Comparison of ENCODE assay signal across 9 mouse cellular contexts in the genomic region with DNA sequence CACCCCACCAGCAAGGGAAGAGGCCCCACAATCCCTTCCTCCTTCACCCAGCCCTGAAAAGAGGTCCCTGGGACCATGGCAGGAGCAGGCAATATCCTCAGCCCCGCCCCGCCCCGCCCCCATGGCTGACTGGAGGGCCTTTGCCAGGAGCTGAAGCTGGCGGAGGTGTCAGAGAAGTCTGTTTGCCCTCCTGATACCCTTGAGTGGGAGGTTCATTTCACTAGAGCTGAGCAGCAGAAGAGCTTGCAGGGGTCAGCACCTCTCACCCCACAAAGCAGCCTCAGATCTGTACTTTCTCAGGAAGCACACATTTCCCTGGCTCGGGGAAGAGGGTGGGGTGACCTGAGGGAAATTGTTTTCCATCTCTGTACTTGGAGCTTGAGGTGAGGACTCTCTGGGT. TPM values are rescaled to one million over a fixed set of nuclear protein-coding genes. Genes with fewer than 3 reads are reported as not detected.
A peak's percentile ranks its signal among the peaks of the same experiment; 100 is the strongest.
DNase-seq lines count a peak whose midpoint lies in the region; ATAC-seq and TF ChIP-seq lines count a peak whose summit lies in the region.
"Had no signal": no experiment of that assay in that cellular context is flagged by ENCODE, and none has a peak within 500 bp of the region (broad histone marks: within the 10 kb centered on the region; RNA-seq: fewer than 3 reads in every experiment).

No protein-coding gene starts in this region.

- peaks cover 5% of the 10 kb centered on the region; the same call in 1 of the 2 replicates for H3K36me3 ChIP-seq in lung, embryonic 16.5 days (ENCODE audit: control insufficient read depth, insufficient read depth, low read length)
- peaks cover 24% of the 10 kb centered on the region; the same call in 1 of the 2 replicates for H3K36me3 ChIP-seq in heart, postnatal 0 days (replicated peaks; ENCODE audit: control insufficient read depth, insufficient read depth, low read length)

- H3K9ac ChIP-seq in lung, embryonic 16.5 days (ENCODE audit: low read length): 0 out of 2 replicates have a peak overlapping the region, but pooled peaks have one; percentile 21
- H3K9ac ChIP-seq in heart, postnatal 0 days (replicated peaks; ENCODE audit: low read depth, low read length): no peak overlapping the region

- no peak for TF ChIP-seq CTCF in cerebellum, adult 2 months (IDR thresholded peaks at IDR 0.05; ENCODE audit: borderline replicate concordance, insufficient read depth, low read depth, low read length)
- no peak for TF ChIP-seq CTCF in heart, postnatal 0 days (IDR thresholded peaks at IDR 0.05; ENCODE audit: low read depth)
- TF ChIP-seq CTCF in olfactory bulb, adult 2 months (IDR thresholded peaks at IDR 0.05; ENCODE audit: insufficient read depth, low read depth, low read length): no peak

- H3K9me3 ChIP-seq in lung, embryonic 16.5 days (ENCODE audit: control insufficient read depth, low read length): peaks cover 2% of the 10 kb centered on the region; the same call in 1 of the 2 replicates
- no peaks in the 10 kb centered on the region for H3K9me3 ChIP-seq in heart, postnatal 0 days (replicated peaks; ENCODE audit: control insufficient read depth, low read length)

- no peak overlapping the region for H3K4me2 ChIP-seq in lung, embryonic 16.5 days (ENCODE audit: low read depth, low read length)
- H3K4me2 ChIP-seq in heart, postnatal 0 days (ENCODE audit: low read depth, low read length): no peak overlapping the region

- 83% methylated on average over 5 of the region's 5 CpGs for WGBS in cerebellum, adult 2 months
- WGBS in lung, embryonic 16.5 days: 52% methylated on average over 5 of the region's 5 CpGs
- 25% methylated on average over 3 of the region's 5 CpGs for WGBS in heart, postnatal 0 days
- 75% methylated on average over 5 of the region's 5 CpGs for WGBS in olfactory bulb, adult 2 months

- H3K27ac ChIP-seq in cerebellum, adult 2 months (ENCODE audit: insufficient read depth, low read length): peak overlapping the region; percentile 10; the same call in 1 of the 2 replicates
- peak overlapping the region; percentile 92 for H3K27ac ChIP-seq in lung, embryonic 16.5 days (ENCODE audit: low read length)
- peak overlapping the region; percentile 93 for H3K27ac ChIP-seq in heart, postnatal 0 days (ENCODE audit: low read depth)
- 0 out of 2 replicates have a peak overlapping the region, but pooled peaks have one; percentile 12 for H3K27ac ChIP-seq in olfactory bulb, adult 2 months (ENCODE audit: insufficient read depth, low read depth, low read length)

- ATAC-seq in lung, embryonic 16.5 days (ENCODE audit: low read depth): no peak
- ATAC-seq in heart, postnatal 0 days (ENCODE audit: insufficient read depth, low read depth): peak; percentile 29

- no peak overlapping the region for H3K4me3 ChIP-seq in cerebellum, adult 2 months (replicated peaks; ENCODE audit: insufficient read depth, low read depth, low read length)
- no peak overlapping the region for H3K4me3 ChIP-seq in lung, embryonic 16.5 days (ENCODE audit: low read length)
- H3K4me3 ChIP-seq in heart, postnatal 0 days (ENCODE audit: low read depth, low read length): no peak overlapping the region
- no peak overlapping the region for H3K4me3 ChIP-seq in olfactory bulb, adult 2 months (ENCODE audit: insufficient read depth, low read depth, low read length)

- H3K27me3 ChIP-seq in cerebellum, adult 2 months (ENCODE audit: control insufficient read depth, insufficient read depth, low read length): no peaks in the 10 kb centered on the region
- H3K27me3 ChIP-seq in lung, embryonic 16.5 days (ENCODE audit: control insufficient read depth, insufficient read depth, low read depth, low read length): no peaks in the 10 kb centered on the region
- H3K27me3 ChIP-seq in heart, postnatal 0 days (ENCODE audit: control insufficient read depth, insufficient read depth, low read length): no peaks in the 10 kb centered on the region

- H3K4me1 ChIP-seq in cerebellum, adult 2 months (ENCODE audit: control insufficient read depth, insufficient read depth, low read length): peaks cover 33% of the 10 kb centered on the region
- peaks cover 79% of the 10 kb centered on the region for H3K4me1 ChIP-seq in lung, embryonic 16.5 days (replicated peaks; ENCODE audit: control insufficient read depth, insufficient read depth, low read length)
- H3K4me1 ChIP-seq in heart, postnatal 0 days (ENCODE audit: control insufficient read depth, insufficient read depth): peaks cover 70% of the 10 kb centered on the region
- peaks cover 41% of the 10 kb centered on the region for H3K4me1 ChIP-seq in olfactory bulb, adult 2 months (ENCODE audit: control insufficient read depth, insufficient read depth, low read length)

- no peak for DNase-seq in cerebellum, adult 2 months
- no peak for DNase-seq in cerebellum, adult 11 months
- no peak for DNase-seq in lung, postnatal 25 days (ENCODE audit: low spot score)
- DNase-seq in heart, postnatal 0 days (ENCODE audit: low spot score): peak; percentile 81
- DNase-seq in thymus, adult 18-20 months: no peak
- no peak for DNase-seq in gastrocnemius, postnatal 4 days (ENCODE audit: low spot score in 2 of 2)

- TF ChIP-seq EP300 in heart, postnatal 0 days (IDR thresholded peaks at IDR 0.05; ENCODE audit: low read depth): peak; percentile 80

- TF ChIP-seq POLR2A in cerebellum, adult 2 months (IDR thresholded peaks at IDR 0.05; ENCODE audit: borderline replicate concordance, insufficient read depth, low read length): no peak
- no peak for TF ChIP-seq POLR2A in olfactory bulb, adult 2 months (IDR thresholded peaks at IDR 0.05; ENCODE audit: insufficient read depth, low read depth, low read length)

RNA-seq across cellular contexts. Expression of a gene that starts 11.1 kb away (rescaled TPM):
- polyA plus RNA-seq in cerebellum, adult 2 months (2012; rRNA removed): 12.7 and 15.8 TPM in 2 replicates
- 20.6 and 23.1 TPM in 2 replicates for polyA plus RNA-seq in lung, embryonic 16.5 days (2015; fragmentation: Nextera tagmentation; extraction: Ambion mirVana)
- total RNA-seq in heart, postnatal 0 days (2014; rRNA removed; ENCODE audit: low replicate concordance): 15.8 and 20.2 TPM in 2 replicates
- 10.3 and 12.0 TPM in 2 replicates for polyA plus RNA-seq in heart, postnatal 0 days (2015; fragmentation: Nextera tagmentation; extraction: Ambion mirVana)
- polyA plus RNA-seq in olfactory bulb, adult 2 months (2012; ENCODE audit: insufficient read depth, insufficient read length, low replicate concordance, missing spikeins): not detected in 2 replicates
- total RNA-seq in gastrocnemius, postnatal 4 days (2021): 10 to 100 TPM; 11.4 to 12.8 TPM

RNA-seq across cellular contexts. Expression of a gene that starts 19.5 kb away (rescaled TPM):
- 0.84 and 0.93 TPM in 2 replicates for polyA plus RNA-seq in cerebellum, adult 2 months (2012; rRNA removed)
- 0.15 and 0.19 TPM in 2 replicates for polyA plus RNA-seq in lung, embryonic 16.5 days (2015; fragmentation: Nextera tagmentation; extraction: Ambion mirVana)
- total RNA-seq in heart, postnatal 0 days (2014; rRNA removed; ENCODE audit: low replicate concordance): not detected in 2 replicates
- polyA plus RNA-seq in heart, postnatal 0 days (2015; fragmentation: Nextera tagmentation; extraction: Ambion mirVana): 0.08 TPM in 1 of 2 replicates, not detected in the other
- not detected in 2 replicates for polyA plus RNA-seq in olfactory bulb, adult 2 months (2012; ENCODE audit: insufficient read depth, insufficient read length, low replicate concordance, missing spikeins)
- under 1 TPM; 0.20 to 0.21 TPM for total RNA-seq in gastrocnemius, postnatal 4 days (2021)
- polyA plus RNA-seq: embryonic facial prominence, embryonic 14.5 days had no signal

RNA-seq across cellular contexts. Expression of a gene that starts 23.6 kb away (rescaled TPM):
- 34.1 and 36.7 TPM in 2 replicates for polyA plus RNA-seq in cerebellum, adult 2 months (2012; rRNA removed)
- polyA plus RNA-seq in lung, embryonic 16.5 days (2015; fragmentation: Nextera tagmentation; extraction: Ambion mirVana): 39.7 and 45.1 TPM in 2 replicates
- total RNA-seq in heart, postnatal 0 days (2014; rRNA removed; ENCODE audit: low replicate concordance): 44.6 and 64.1 TPM in 2 replicates
- 26.8 and 26.9 TPM in 2 replicates for polyA plus RNA-seq in heart, postnatal 0 days (2015; fragmentation: Nextera tagmentation; extraction: Ambion mirVana)
- polyA plus RNA-seq in olfactory bulb, adult 2 months (2012; ENCODE audit: insufficient read depth, insufficient read length, low replicate concordance, missing spikeins): not detected in 2 replicates
- 10 to 100 TPM; 15.1 to 17.8 TPM for total RNA-seq in gastrocnemius, postnatal 4 days (2021)

RNA-seq across cellular contexts. Expression of a gene that starts 28.4 kb away (rescaled TPM):
- 54.9 and 55.8 TPM in 2 replicates for polyA plus RNA-seq in cerebellum, adult 2 months (2012; rRNA removed)
- polyA plus RNA-seq in lung, embryonic 16.5 days (2015; fragmentation: Nextera tagmentation; extraction: Ambion mirVana): 41.3 and 60.3 TPM in 2 replicates
- 21.8 and 46.6 TPM in 2 replicates for total RNA-seq in heart, postnatal 0 days (2014; rRNA removed; ENCODE audit: low replicate concordance)
- 26.7 and 29.0 TPM in 2 replicates for polyA plus RNA-seq in heart, postnatal 0 days (2015; fragmentation: Nextera tagmentation; extraction: Ambion mirVana)
- polyA plus RNA-seq in olfactory bulb, adult 2 months (2012; ENCODE audit: insufficient read depth, insufficient read length, low replicate concordance, missing spikeins): not detected in 2 replicates
- 10 to 100 TPM; 13.1 to 13.4 TPM for total RNA-seq in gastrocnemius, postnatal 4 days (2021)

RNA-seq across cellular contexts. Expression of a gene that starts 36.5 kb away (rescaled TPM):
- 4.7 and 5.3 TPM in 2 replicates for polyA plus RNA-seq in cerebellum, adult 2 months (2012; rRNA removed)
- polyA plus RNA-seq in lung, embryonic 16.5 days (2015; fragmentation: Nextera tagmentation; extraction: Ambion mirVana): 29.3 and 32.3 TPM in 2 replicates
- total RNA-seq in heart, postnatal 0 days (2014; rRNA removed; ENCODE audit: low replicate concordance): 1.2 and 7.3 TPM in 2 replicates
- polyA plus RNA-seq in heart, postnatal 0 days (2015; fragmentation: Nextera tagmentation; extraction: Ambion mirVana): 10.3 and 12.0 TPM in 2 replicates
- polyA plus RNA-seq in olfactory bulb, adult 2 months (2012; ENCODE audit: insufficient read depth, insufficient read length, low replicate concordance, missing spikeins): not detected in 2 replicates
- 1 to 10 TPM; 4.9 to 6.2 TPM for total RNA-seq in gastrocnemius, postnatal 4 days (2021)

Comparison
In these comparisons a context has a peak if more than half of its experiments do, and no peak if none do; other contexts are left out.
1. H3K27ac ChIP-seq: peak in every context shown above with its lines; median percentile 93 in heart, postnatal 0 days; 92 in lung, embryonic 16.5 days; 12 in olfactory bulb, adult 2 months; 10 in cerebellum, adult 2 months.
2. RNA of a gene that starts 11.1 kb away (polyA plus RNA-seq): 20.6 to 23.1 TPM in lung, embryonic 16.5 days, 12.7 to 15.8 TPM in cerebellum, adult 2 months and 10.3 to 12.0 TPM in heart, postnatal 0 days; not detected in olfactory bulb, adult 2 months; every median in the first group is over 10 times any median in the second.
3. RNA of a gene that starts 23.6 kb away (polyA plus RNA-seq): 39.7 to 45.1 TPM in lung, embryonic 16.5 days, 34.1 to 36.7 TPM in cerebellum, adult 2 months and 26.8 to 26.9 TPM in heart, postnatal 0 days; not detected in olfactory bulb, adult 2 months; every median in the first group is over 10 times any median in the second.